Mouse (Mus musculus) ES-Bruce4 (cell line): ENCODE measurements at regions not wholly inside any gene's neighbourhood (a gene's known extent, or its start where the extent isn't known, plus 50 kb on each side); places are given as distances from the start of the nearest gene placed in this dataset.
"Not testable (repeated sequence)": the region's sequence is repeated elsewhere in the genome, so short reads cannot be mapped to it uniquely, and the experiment has no call there.

Source experiments
- H3K27ac ChIP-seq: 2 replicates; pipeline ENCODE4 v1.5.1; 2012; ENCODE audit warnings: low read length, inconsistent platforms; ENCODE audit not compliant: insufficient read depth
- H3K27me3 ChIP-seq: 2 replicates; pipeline ENCODE4 v1.6.1; 2012; ENCODE audit warnings: mild to moderate bottlenecking, low read length, inconsistent platforms; ENCODE audit not compliant: control insufficient read depth, poor library complexity, insufficient read depth, severe bottlenecking
- H3K36me3 ChIP-seq: 2 replicates; pipeline ENCODE4 v1.6.1; 2012; ENCODE audit warnings: inconsistent platforms, mild to moderate bottlenecking, low read length, moderate library complexity; ENCODE audit not compliant: control insufficient read depth, poor library complexity, insufficient read depth, severe bottlenecking
- H3K4me1 ChIP-seq: one replicate; pipeline ENCODE4 v1.8.1; 2011; ENCODE audit warnings: low read length; ENCODE audit not compliant: control insufficient read depth, insufficient read depth
- H3K4me3 ChIP-seq: 2 replicates; pipeline ENCODE4 v1.5.1; 2011; ENCODE audit warnings: low read depth, mild to moderate bottlenecking, low read length
- H3K9ac ChIP-seq: 2 replicates; pipeline ENCODE4 v1.6.1; 2012; ENCODE audit warnings: low read depth, mild to moderate bottlenecking, inconsistent platforms; ENCODE audit not compliant: poor library complexity, severe bottlenecking
- H3K9me3 ChIP-seq: replicated peaks from 2 replicates; pipeline ENCODE4 v1.6.1; 2012; ENCODE audit warnings: mild to moderate bottlenecking, low read length, inconsistent platforms; ENCODE audit not compliant: control insufficient read depth, poor library complexity, insufficient read depth, severe bottlenecking
- CTCF ChIP-seq: IDR thresholded peaks from one replicate; pipeline ENCODE4 v1.8.1; 2011; ENCODE audit warnings: low read depth, low read length
- EP300 ChIP-seq: IDR thresholded peaks from 2 replicates; pipeline ENCODE4 v1.6.1; 2011; ENCODE audit warnings: low read depth, low read length; ENCODE audit not compliant: insufficient read depth
- POLR2A ChIP-seq: IDR thresholded peaks from one replicate; pipeline ENCODE4 v1.8.1; 2011; ENCODE audit warnings: low read length; ENCODE audit not compliant: insufficient read depth

GRCm38 (mm10) chr13:98438206-98438605 is 53.6 kb downstream of the Gm10320 start:
- TF ChIP-seq EP300 (no peak), POLR2A (no peak), CTCF (no peak)
- H3K27ac ChIP-seq: no peak overlapping the region
- no peaks in the 10 kb centered on the region for H3K27me3 ChIP-seq
- no peak overlapping the region for H3K4me3 ChIP-seq
- H3K9ac ChIP-seq: no peak overlapping the region
- H3K9me3 ChIP-seq: no peaks in the 10 kb centered on the region
- H3K4me1 ChIP-seq: no peaks in the 10 kb centered on the region
- H3K36me3 ChIP-seq: no peaks in the 10 kb centered on the region

DNA sequence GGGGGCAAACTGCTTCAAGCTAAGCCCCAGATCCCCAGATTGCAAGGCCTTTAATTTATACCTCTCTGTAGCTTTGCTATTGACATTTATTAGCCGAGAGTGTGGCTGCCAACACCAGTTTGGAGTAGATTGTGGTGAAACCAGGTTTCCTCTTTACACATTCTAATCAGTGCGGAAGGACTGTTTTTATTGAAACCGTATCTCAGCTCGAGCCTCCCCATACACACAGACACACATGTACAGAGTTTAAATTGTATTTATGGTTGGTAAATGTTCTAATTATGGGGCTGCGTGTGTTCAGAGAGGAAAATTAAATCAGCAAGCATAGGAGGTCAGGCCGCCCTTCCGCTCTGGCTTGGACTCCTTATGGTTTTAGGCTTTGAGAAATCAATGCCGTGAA is 54.8 kb downstream of the Gm10320 start:
- Histone ChIP-seq H3K9ac (no peak overlapping the region), H3K27me3 (no peaks in the 10 kb centered on the region), H3K9me3 (no peaks in the 10 kb centered on the region), H3K27ac (no peak overlapping the region), H3K36me3 (no peaks in the 10 kb centered on the region), H3K4me3 (no peak overlapping the region), H3K4me1 (no peaks in the 10 kb centered on the region)
- TF ChIP-seq CTCF: no peak
- TF ChIP-seq POLR2A: no peak
- no peak for TF ChIP-seq EP300

GRCm38 (mm10) chr13:98435245-98435975 is 56.4 kb downstream of the Gm10320 start:
- Histone ChIP-seq H3K9me3 (no peaks in the 10 kb centered on the region), H3K27ac (no peak overlapping the region), H3K36me3 (no peaks in the 10 kb centered on the region), H3K4me3 (no peak overlapping the region), H3K4me1 (no peaks in the 10 kb centered on the region), H3K9ac (no peak overlapping the region), H3K27me3 (no peaks in the 10 kb centered on the region)
- TF ChIP-seq CTCF (no peak), EP300 (no peak), POLR2A (no peak)

GRCm38 (mm10) chr13:98429851-98430250 is 62.0 kb downstream of the Gm10320 start:
- TF ChIP-seq CTCF (no peak), EP300 (no peak), POLR2A (no peak)
- Histone ChIP-seq H3K4me1 (peaks cover 1% of the 10 kb centered on the region), H3K4me3 (peak overlapping the region; percentile 10; the same call in 1 of the 2 replicates), H3K36me3 (no peaks in the 10 kb centered on the region), H3K9ac (peak overlapping the region; percentile 34; the same call in 1 of the 2 replicates), H3K27ac (no peak overlapping the region), H3K9me3 (peaks cover 6% of the 10 kb centered on the region), H3K27me3 (peaks cover 2% of the 10 kb centered on the region)

DNA sequence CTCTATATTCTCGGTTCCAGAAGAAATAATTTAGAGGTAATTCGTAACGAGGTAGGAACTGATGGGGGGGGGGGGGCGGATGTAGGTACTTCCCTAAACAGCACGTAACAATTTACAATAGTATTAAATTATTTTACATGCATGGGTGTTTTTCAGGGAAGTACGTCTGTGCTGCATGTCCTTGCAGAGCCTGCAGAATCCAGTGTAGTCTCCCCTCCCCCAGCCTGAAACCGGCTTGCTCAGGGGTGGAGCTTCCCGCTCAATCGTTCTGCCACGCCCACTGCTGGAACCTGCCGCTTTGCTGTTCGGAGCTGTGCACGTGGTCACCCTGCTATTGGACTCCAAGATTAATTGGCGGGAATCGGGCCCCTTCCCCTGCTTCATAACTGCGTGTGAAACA is 64.1 kb downstream of the Gm10320 start:
- not testable (repeated sequence) for H3K36me3 ChIP-seq, H3K27ac ChIP-seq, H3K9ac ChIP-seq, H3K4me1 ChIP-seq, H3K9me3 ChIP-seq, H3K27me3 ChIP-seq, H3K4me3 ChIP-seq

GRCm38 (mm10) chr13:98425026-98425425 is 66.8 kb downstream of the Gm10320 start:
- peaks cover 2% of the 10 kb centered on the region for H3K27me3 ChIP-seq
- TF ChIP-seq EP300 (no peak), POLR2A (no peak), CTCF (no peak)
- peaks cover 3% of the 10 kb centered on the region for H3K9me3 ChIP-seq
- no peak overlapping the region for H3K27ac ChIP-seq
- H3K9ac ChIP-seq: no peak overlapping the region
- peaks cover 3% of the 10 kb centered on the region for H3K4me1 ChIP-seq
- no peaks in the 10 kb centered on the region for H3K36me3 ChIP-seq
- H3K4me3 ChIP-seq: no peak overlapping the region
